Mouse (Mus musculus) T-cell, adult 2 months (primary cell): Measurements from ENCODE around the gene Lrcol1.

Experiments
- DNase-seq: peaks from one replicate; pipeline ENCODE4 v3.0.0; 2022; ENCODE audit warnings: low spot score

The Lrcol1 gene

GRCm38 (mm10) chr5:110344524-110344923, at the start of gene Lrcol1:
Gene Lrcol1 (plus strand): TSS chr5:110344730.
- DNase-seq, result no peak

- no peak for DNase-seq
Observed at GRCm38 (mm10) chr5:110296637-110297036, 47.9 kb upstream of the Lrcol1 start.

- DNase-seq, result no peak
Observed at GRCm38 (mm10) chr5:110300591-110300990, 43.9 kb upstream of the Lrcol1 start.

GRCm38 (mm10) chr5:110308861-110309260, 35.7 kb upstream of the Lrcol1 start:
- no peak for DNase-seq

GRCm38 (mm10) chr5:110313127-110313526, 31.4 kb upstream of the Lrcol1 start:
- DNase-seq, result no peak

GRCm38 (mm10) chr5:110330508-110330907, 14.0 kb upstream of the Lrcol1 start:
- no peak for DNase-seq

- DNase-seq, result no peak
Observed at GRCm38 (mm10) chr5:110338792-110339191, 5.7 kb upstream of the Lrcol1 start.

- no peak for DNase-seq
Observed at GRCm38 (mm10) chr5:110342648-110343284, 1.8 kb upstream of the Lrcol1 start, which contains the start of gene P2rx2. Gene P2rx2 (minus strand): TSS chr5:110343212.

- DNase-seq, result no peak
Observed at GRCm38 (mm10) chr5:110345553-110345952, 1.0 kb downstream of the Lrcol1 start.

GRCm38 (mm10) chr5:110347006-110347405, 2.5 kb downstream of the Lrcol1 start:
- DNase-seq, result no peak

- no peak for DNase-seq
Observed at GRCm38 (mm10) chr5:110354716-110355115, 10.2 kb downstream of the Lrcol1 start.

GRCm38 (mm10) chr5:110357531-110358179, 13.1 kb downstream of the Lrcol1 start:
- peak; percentile 61 for DNase-seq

- no peak for DNase-seq
Observed at GRCm38 (mm10) chr5:110361465-110361864, 16.9 kb downstream of the Lrcol1 start.

- no peak for DNase-seq
Observed at GRCm38 (mm10) chr5:110362813-110363178, 18.3 kb downstream of the Lrcol1 start.

- peak; percentile 54 for DNase-seq
Observed at GRCm38 (mm10) chr5:110363179-110363821, 18.8 kb downstream of the Lrcol1 start.

GRCm38 (mm10) chr5:110363822-110364545, 19.5 kb downstream of the Lrcol1 start:
- DNase-seq, result no peak

GRCm38 (mm10) chr5:110376802-110377433, 32.4 kb downstream of the Lrcol1 start:
- peak; percentile 39 for DNase-seq

GRCm38 (mm10) chr5:110378181-110378583, 33.7 kb downstream of the Lrcol1 start:
- no peak for DNase-seq

- DNase-seq, result no peak
Observed at GRCm38 (mm10) chr5:110379086-110379485, 34.6 kb downstream of the Lrcol1 start.

GRCm38 (mm10) chr5:110379823-110380222, 35.3 kb downstream of the Lrcol1 start:
- DNase-seq, result no peak

- DNase-seq, result no peak
Observed at GRCm38 (mm10) chr5:110384491-110384890, 40.0 kb downstream of the Lrcol1 start.

- DNase-seq, result no peak
Observed at GRCm38 (mm10) chr5:110385263-110385662, 40.7 kb downstream of the Lrcol1 start.
